Mouse (Mus musculus) brain, embryonic 14.5 days (tissue): Measurements from ENCODE around the gene Dlx5.

Experiments
- CTCF ChIP-seq: fragments of 200-500 bp; IDR thresholded peaks from 2 replicates; pipeline ENCODE4 v1.5.1; 2012; ENCODE audit warnings: inconsistent platforms, mild to moderate bottlenecking, moderate library complexity, borderline replicate concordance; ENCODE audit not compliant: insufficient read depth, insufficient read length; ENCODE audit errors: extremely low read depth
- POLR2A ChIP-seq: fragments of 200-500 bp; IDR thresholded peaks from 2 replicates; pipeline ENCODE4 v1.6.1; 2012; ENCODE audit warnings: mild to moderate bottlenecking, inconsistent platforms, borderline replicate concordance; ENCODE audit not compliant: poor library complexity, insufficient read depth, insufficient read length, severe bottlenecking; ENCODE audit errors: extremely low read depth

- no peak for TF ChIP-seq POLR2A
- TF ChIP-seq CTCF: no peak
Measured at GRCm38 (mm10) chr6:6848541-6848940, 33.3 kb downstream of the Dlx5 start.
